Mouse (Mus musculus) lung, adult 2 months (tissue): Measurements from ENCODE around the gene Gm10401.

Experiments used
- CTCF ChIP-seq: fragments of 200-500 bp; IDR thresholded peaks from 2 replicates; pipeline ENCODE4 v1.5.1; 2011; ENCODE audit warnings: mild to moderate bottlenecking, low read length, control low read depth; ENCODE audit not compliant: insufficient read depth
- POLR2A ChIP-seq: fragments of 200-500 bp; IDR thresholded peaks from 2 replicates; pipeline ENCODE4 v1.6.1; 2011; ENCODE audit warnings: low read depth, mild to moderate bottlenecking, control low read depth, low read length, borderline replicate concordance; ENCODE audit errors: extremely low read depth

- peak; percentile 97 for TF ChIP-seq CTCF
- TF ChIP-seq POLR2A, result no peak
These were observed 27.2 kb upstream of the Gm10401 start for GRCm38 (mm10) chr5:115125211-115125871.
